Mouse (Mus musculus) CD4-positive, CD25-positive, alpha-beta regulatory T cell, adult 9 weeks (primary cell): Measurements from ENCODE around the gene Gar1. TPM values are rescaled to one million over a fixed set of nuclear protein-coding genes. Genes with fewer than 3 reads are reported as not detected.

Source experiments
- polyA plus RNA-seq: library from polyadenylated mRNA; unstranded; fragments of 100-300 nt; shearing (Covaris generic); gene quantifications from one replicate; pipeline ENCODE4 v1.2.1, GENCODE M21; 2017

Gene Gar1
- polyA plus RNA-seq = 31.5 TPM

DNA sequence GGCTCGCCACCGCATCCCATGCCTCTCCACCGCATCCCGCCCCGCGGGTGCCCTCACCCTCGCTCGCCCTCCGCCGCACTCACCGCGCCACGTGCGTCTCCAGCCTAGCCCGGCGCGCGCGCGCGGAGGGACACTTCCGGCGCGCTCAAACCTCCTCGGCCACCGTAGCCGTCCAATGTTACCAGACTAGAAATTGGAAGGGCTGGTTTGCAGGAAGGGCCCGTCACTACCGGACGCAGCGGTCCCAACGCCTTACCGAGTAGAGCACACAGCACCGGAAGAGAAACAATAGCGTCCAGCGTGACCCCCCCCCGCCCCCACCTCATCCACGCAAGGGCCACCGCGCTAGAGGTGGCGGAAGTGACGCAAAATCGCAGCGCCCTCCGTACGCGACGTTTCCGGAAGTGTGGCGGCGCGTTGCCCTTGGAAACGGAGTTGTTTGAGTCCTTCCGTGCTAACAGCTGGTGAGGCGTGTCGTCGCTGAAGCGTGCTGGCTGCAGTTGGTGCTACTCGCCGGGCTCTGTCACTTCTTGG is at the start of gene Gar1:
TSS of gene Gar1 (minus strand) at position 362 of the 534 bp plus-strand sequence.

DNA sequence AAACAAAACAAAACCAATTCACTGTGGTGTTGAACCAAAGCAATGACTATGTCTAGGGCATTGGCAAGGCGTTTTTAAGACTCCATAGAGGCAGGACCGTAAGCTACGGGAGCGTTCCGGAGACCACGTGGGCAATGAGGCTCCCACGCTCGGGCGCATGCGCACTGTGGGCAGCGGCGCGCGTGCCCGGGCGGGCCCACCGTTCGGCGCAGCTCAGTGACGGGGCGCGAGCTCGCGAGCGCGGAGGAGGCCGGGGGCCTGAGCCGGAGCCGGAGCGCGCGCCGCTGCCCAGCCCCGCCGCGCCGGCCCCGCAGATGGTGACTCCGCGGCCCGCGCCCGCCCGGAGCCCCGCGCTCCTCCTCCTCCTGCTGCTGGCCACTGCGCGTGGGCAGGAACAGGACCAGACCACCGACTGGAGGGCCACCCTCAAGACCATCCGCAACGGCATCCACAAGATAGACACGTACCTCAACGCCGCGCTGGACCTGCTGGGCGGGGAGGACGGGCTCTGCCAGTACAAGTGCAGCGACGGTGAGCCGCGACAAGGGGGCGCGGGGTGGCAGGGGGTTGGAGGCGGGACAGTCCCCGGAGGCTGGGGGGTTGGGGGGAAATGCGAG is 47.3 kb upstream of the Gar1 start, which contains the start of gene Pla2g12a:
TSS of gene Pla2g12a (plus strand) at position 202 of the 617 bp plus-strand sequence.

DNA sequence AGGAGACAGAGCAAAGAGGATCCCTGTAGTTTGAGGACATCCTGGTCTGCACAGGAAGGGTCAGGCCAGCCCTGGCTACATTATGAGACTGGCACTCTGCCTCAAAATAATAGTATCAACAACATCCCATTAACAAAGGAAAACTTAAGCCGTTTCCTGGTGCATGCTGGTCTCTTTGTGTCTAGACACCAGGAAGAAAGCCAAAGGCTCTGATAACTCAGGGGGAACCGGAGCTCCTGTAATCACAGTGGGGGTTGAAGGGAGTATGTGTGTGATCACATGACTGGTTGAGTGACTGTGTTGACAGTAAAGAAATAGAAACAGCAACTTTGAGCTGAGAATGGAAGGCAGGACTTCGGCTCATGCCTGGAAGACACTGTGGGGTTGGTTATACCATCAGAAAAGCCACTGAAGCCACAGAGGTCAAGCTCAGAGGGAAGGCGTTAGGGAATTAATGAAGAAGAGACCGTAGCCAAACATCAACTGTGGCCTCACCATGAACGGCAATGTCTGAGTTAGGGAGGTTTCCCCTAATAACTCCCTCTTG is 4.3 kb upstream of the Gar1 start, which contains the start of gene Cfi:
TSS of gene Cfi (plus strand) at position 497 of the 547 bp plus-strand sequence.

DNA sequence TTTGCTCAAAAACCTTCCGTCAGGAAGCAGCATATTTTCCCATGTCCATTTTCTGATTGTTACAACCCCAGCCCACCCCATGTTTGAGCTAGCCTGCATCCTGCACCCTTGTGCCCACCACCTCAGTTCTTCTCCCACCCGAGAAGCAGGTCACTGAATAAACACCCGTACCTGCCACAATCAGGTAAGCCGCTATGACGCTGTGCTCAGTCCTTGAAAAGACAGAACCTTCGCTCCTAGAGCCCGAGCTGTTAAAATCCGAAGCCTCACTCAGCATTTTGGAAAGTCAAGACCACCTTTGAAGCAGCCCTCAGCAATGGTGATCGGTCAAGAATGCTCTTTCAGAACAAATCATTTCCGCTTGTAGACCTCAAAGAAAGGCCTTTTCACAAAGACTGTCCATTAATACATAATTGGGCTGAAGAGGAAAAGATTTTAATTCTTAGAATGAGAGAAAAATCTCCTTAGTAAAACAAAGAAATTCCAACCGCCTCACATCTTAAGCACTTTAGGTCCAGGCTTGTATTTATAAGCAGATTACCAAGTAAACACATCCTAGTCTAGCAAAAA is 8.9 kb downstream of the Gar1 start, which contains the start of gene Rrh:
TSS of gene Rrh (minus strand) at position 382 of the 570 bp plus-strand sequence.

DNA sequence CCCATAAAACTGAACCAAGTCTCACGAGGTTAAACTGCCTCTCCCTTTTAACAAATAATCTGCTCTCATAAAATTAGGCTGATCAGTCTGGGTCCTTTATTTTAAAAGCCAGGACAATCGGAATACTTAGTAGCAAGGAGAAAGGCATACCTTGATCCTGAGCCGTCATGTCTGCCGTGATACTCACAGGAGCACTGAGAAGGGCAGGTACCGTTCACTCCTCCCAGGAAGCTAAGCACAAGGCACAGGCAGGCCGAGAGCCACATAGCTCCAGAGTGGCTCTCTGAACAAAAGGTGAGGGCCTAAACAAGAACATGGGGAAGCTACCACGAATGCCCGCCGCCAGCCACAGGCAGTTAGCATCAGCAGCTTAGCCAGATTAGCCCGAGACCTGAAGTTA is 27.4 kb downstream of the Gar1 start, which contains the start of gene Lrit3:
TSS of gene Lrit3 (minus strand) at position 266 of the 400 bp plus-strand sequence.

Other genes starting within 250 kb of the Gar1 start
- gene Egf, start 76.1 kb downstream of the Gar1 start, polyA plus RNA-seq = 2.7 TPM
- gene Lrit3, start 27.4 kb downstream of the Gar1 start, polyA plus RNA-seq = not detected
- gene Rrh, start 8.8 kb downstream of the Gar1 start, polyA plus RNA-seq = not detected
- gene Cfi, start 4.5 kb upstream of the Gar1 start, polyA plus RNA-seq = not detected
- gene Pla2g12a, start 47.2 kb upstream of the Gar1 start, polyA plus RNA-seq = 0.71 TPM
- gene Casp6, start 70.0 kb upstream of the Gar1 start, polyA plus RNA-seq = 78.2 TPM
- 45.1 TPM for gene Mcub, start 138.8 kb upstream of the Gar1 start, polyA plus RNA-seq
- 15.4 TPM for gene Sec24b, start 230.2 kb upstream of the Gar1 start, polyA plus RNA-seq